Mouse (Mus musculus) embryo, embryonic 9.5 days (tissue): Measurements from ENCODE around the gene Gm21761.
"Not testable (repeated sequence)": the region's sequence is repeated elsewhere in the genome, so short reads cannot be mapped to it uniquely, and the experiment has no call there.

Source experiments
- DNase-seq: peaks from one replicate; pipeline ENCODE4 v3.0.0-alpha.2; 2017; ENCODE audit errors: extremely low spot score

Gm21761 gene

DNA sequence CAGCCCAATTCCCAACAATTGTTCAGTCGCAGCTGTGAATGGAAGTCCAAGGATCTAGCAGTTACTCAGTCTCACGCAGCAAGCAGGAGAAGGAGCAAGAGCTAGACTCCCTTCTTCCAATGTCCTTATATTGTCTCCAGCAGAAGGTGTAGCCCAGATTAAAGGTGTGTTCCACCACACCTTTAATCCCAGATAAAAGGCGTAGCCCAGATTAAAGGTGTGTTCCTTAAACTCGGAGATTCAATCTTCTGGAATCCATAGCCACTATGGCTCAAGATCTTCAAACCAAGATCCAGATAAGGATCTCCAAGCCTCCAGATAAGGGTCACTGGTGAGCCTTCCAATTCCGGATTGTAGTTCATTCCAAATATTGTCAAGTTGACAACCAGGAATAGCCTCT lies at the start of gene Gm21761:
Gene Gm21761 (minus strand): TSS at position 101 of the 400 bp plus-strand sequence.
- not testable (repeated sequence) for DNase-seq

DNA sequence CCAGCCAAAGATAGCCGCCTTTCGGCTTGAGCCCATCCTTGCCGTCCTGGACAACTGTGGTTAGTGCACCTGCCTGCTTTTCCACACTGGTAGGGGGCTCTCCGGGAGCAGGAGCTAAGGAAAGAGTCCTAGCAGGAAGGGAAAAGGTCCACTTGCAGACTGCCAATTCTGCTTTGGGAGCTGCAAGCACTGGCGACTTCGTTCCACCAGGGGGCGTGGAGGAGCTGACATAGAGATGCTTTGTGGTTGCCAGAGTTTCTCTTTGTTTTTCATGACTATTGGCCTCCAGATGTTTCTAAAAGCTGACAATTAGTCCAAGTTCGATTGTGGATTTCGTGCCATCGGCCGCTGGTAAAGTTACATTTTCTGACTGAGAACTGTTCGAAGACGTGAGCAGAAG lies 40.1 kb upstream of the Gm21761 start:
- DNase-seq: not testable (repeated sequence)

DNA sequence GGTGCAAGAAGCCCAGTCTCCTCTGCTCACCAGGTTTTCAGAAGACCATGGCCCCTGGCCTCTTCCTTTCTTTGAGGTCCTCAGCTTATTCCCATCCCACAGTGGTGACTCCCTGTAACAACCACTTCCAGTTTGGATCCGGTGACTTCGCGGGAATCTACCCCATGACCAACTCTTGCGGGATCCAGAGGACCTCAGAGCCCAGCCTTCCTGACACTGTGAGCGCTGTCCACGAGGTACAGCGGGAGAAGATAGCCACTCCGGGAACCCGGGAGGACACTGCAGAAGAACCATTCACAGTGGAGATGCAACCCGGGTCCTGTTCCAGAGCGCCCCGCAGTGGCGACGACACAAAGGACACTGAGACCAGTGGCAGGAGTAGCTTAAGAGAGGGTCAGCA lies 39.1 kb upstream of the Gm21761 start:
- not testable (repeated sequence) for DNase-seq

DNA sequence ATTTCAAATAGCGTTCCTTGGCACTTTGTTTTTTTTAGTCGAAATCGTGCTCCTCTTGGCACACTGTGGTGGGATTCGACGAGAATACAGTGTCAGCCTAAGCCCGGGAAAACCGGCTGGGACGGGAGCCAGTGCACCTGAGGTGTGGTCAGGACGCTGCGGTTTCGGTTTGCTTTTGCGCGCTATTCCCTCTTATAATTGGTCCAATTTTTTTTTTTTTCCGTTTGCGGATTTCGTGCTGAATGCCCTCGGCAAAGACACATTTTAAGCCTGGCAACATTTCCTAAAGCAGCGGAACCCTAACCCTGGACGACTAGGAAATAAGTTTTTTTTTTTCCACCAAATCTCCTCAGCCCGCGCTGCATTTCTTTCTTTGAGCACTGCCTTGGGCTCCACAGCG lies 36.9 kb upstream of the Gm21761 start:
- DNase-seq: peak; percentile 7

DNA sequence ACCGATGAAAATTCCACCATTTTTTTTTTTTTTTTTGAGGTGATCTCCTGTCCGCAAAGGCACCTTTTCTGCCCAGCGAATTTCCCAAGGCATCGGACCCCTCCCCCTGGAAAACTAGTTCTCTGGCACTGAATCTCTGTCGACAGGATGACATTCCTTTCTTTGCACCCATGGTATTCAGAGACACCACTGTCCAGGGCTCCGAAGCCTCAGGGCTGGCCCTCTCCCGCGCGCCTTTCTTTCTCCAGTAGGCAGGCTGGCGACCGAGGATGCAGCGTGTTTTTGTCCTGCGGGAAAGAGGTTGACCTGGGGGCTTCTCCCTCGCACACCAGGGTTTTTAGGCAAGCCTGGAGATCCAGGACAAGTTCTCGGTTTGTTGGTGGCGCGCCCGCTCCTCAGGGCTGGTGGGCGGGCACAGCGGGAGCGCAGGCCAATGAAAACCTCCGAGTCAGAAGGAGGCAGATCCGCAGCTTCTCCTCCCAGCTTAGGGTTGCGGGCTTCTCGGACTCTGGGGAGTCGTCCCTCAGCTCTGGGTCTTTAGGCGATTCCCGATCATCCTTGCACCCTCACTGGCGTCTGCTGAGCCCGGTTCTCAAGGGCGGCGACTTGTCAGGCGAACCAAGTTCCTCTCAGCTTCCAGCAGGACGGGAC lies 36.4 kb upstream of the Gm21761 start:
- not testable (repeated sequence) for DNase-seq

DNA sequence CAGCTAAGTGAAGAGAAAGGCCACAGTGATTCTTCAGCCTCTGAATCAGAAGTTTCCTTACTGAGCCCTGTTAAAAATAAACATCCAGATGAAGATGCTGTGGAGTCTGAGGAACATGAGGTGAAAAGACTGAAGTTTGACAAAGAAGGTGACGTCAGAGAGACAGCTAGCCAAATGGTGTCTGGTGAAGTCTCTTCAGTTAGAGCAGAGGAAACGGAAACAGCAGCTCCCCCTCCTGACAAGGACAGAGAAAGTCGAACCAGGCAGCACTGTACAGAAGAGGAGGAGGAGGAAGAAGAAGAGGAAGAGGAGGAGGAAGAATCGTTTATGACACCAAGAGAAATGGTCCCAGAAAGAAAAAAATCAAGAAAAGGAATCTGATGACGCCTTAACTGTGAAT lies 33.8 kb upstream of the Gm21761 start:
- DNase-seq: not testable (repeated sequence)

DNA sequence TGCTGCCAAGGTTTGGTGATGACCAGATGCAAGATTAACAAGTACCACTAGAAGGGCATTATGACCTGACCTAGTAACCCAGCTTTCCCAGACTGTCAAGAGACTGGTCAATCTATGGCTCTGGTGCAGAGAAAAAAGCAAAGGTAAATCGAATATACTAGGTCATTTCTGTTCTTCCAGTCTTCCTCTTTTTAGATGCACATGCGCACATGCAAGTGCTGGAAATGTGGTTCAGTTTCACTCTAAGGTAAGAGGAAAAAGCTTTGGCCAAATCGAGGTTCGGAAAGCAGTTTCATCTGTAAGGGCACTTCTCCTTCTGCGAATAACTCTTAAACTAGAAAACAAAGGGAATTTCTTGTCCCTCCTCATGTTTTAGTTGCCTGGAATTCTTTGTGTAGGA lies 26.5 kb upstream of the Gm21761 start:
- DNase-seq: not testable (repeated sequence)

DNA sequence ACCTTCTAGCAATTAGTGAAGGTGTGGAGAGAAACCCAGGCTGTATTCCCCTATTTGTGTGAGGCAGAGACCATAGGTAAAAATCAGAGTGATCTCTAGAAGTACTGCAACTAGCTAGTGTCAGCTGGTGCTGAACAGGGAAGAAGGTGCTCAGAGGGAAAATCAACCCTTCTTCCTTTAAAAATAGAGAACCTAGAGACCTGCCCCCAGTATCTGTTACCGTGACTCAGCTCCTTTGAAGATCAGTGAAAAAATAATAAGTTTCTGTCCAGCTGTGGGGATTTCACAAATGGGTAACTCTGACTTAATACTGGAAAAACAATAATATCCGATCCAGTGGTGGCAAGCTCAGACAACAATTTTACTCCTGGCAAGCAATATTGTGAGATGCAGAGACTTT lies 26.0 kb upstream of the Gm21761 start:
- not testable (repeated sequence) for DNase-seq

DNA sequence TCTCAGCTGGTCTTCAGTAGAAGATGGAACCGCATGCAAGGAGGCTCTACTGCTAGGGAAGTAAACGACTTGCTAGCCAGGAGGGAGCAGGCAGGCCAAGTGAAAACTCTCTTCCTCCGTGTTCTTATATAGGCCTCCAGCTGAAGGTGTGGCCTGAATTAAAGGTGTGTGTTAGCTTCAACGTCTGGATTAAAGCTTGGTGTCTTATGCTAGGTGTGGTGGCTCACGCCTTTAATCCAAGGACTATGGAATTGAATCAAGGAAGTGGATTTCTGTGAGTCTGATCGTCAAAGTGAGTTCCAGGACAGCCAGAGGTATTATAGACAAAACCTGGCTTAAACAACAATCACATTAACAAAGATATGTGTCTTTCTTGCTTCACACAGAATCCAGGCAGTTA lies 21.6 kb upstream of the Gm21761 start, which contains the start of gene B020031M17Rik:
Gene B020031M17Rik (minus strand): TSS at position 101 of the 400 bp plus-strand sequence.
- DNase-seq: not testable (repeated sequence)

DNA sequence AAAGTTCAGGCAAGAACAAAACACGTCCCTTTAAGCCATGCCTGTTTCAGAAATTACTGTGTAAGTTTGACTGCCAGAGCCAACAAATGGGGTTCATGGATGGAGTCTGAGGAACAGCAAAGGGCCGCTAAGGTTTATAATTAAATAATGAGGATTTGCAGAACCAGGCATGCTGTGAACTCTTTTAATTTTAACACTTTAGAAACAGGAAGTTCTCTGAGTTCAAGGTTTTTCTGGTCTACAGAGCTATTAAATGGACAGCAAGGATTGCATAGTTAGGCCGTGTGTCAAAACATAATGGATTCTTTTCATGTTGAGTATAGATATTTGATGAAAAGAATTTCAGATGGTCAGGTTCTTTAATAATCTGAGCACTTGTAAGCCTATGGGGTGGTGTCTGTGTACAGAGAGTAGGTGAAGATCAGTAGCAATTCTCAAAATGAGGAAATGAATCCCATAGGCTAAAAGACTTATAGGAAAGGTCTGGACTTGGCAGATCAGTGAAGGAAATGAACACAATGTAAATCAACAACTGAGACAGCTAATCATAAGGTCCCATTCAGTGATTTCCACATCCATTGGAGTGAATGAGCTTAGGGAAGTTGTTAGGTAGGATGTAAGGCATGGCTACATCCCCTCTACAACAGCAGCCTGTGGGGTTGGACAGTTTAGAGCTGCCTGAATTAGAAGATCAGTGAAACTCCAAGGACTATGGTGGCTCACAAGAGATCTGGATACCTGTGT lies 4.3 kb downstream of the Gm21761 start:
- not testable (repeated sequence) for DNase-seq

DNA sequence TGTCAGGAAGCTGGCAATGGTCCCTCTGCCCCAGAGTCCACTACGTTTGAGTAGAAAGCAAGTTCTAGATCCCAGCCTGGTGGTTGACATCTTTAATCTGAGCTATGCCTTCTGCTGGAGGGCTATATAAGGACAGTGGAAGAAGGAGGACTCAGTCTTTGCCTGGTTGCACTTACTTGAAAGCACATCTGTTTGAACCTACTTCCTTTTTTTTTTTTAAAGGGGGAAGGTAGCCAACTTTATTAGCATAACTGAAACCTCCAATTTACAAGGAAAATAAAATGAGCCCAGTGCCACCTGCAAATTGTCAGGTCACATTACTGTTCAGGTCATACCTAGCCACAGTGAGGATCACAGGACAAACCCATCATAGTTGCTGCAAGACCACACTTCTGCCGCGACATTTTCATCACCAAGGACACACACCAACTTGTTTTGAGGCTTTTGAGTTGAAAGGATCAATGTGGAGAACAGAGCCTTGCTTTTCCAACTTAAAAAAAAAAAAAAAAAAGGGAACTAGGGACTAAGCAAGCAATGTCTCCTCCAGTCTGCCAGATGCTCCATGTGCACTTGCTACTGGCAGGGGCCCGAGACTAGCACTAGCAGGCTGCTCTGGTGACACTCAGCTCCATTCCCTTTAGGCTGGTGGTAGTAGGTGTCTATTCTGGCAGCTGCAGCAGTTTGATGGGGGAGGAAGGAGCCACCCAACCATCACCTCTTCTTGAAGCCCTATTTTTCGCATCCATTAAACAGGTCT lies 11.9 kb downstream of the Gm21761 start:
- not testable (repeated sequence) for DNase-seq

DNA sequence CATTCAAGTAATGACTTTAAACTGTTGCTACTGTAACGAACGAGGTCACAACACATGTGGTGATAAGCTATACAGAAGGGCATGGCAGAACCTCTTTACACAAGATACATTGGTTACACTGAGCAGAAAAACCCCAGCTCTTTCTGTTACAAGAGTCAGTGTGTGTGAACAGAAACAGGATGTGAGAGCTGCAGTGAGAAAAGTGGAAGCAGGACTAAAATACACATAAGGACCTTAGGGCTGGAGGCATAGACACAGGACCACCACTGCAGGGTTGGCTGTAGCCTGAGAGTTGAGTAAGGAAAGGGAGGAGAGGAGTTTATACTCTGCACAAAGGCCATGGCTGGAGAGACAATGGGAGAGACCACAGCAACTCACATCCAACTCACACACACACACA lies 12.6 kb downstream of the Gm21761 start:
- DNase-seq: not testable (repeated sequence)

DNA sequence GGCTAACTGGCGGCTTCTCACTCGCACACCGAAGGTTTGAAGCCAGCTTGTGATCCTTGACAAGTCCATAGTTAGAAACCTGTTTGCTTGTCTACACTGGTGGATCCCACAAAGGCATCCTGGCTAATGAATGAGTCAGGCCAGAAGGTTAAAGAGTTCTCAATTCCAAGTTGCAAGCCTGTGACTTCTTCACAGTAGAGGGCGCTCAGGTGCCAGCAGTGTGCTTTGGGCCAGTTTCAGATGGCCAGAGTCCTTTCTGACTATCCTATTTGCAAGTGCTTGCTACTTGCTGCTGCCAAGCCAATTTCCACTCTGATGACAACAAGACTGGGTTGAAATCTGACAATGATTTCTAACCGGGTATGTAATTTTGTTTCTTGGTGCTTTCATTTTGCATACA lies 30.5 kb downstream of the Gm21761 start:
- not testable (repeated sequence) for DNase-seq

DNA sequence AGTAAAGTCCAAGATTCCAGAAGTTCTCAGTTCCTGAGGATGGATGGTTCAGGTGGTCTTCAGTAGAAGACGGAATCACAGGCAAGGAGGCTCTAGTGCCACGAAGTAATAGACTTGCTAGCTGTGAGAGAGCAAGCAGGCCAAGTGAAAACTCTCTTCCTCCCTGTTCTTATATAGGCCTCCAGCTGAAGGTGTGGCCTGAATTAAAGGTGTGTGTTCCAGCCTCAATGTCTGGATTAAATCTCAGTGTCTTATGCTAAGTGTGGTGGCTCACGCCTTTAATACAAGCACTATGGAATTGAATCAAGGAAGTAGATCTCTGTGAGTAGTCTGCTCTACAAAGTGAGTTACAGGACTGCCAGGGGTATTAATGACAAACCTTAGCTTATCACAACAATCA lies 34.4 kb downstream of the Gm21761 start, which contains the start of gene Tcstv1:
Gene Tcstv1 (minus strand): TSS at position 101 of the 400 bp plus-strand sequence.
- not testable (repeated sequence) for DNase-seq

DNA sequence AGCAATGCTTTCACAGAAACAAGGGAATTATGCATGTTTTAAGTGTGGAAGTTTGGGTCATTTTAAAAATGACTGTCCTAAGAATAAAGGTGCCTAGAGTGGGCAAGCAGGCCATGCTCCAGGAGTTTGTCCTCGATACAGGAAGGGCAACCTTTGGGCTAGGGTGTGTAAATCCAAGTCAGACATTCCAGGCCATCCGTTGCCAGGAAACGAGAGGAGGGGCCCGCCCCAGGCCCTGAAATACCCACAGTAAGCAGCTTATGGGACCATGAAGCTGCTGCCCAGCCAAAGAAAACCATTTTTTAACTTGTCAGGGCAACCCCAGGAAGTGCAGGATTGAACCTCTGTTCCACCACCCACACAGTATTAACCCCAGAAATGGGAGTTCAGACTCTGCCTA lies 42.2 kb downstream of the Gm21761 start:
- peak; percentile 20 for DNase-seq

DNA sequence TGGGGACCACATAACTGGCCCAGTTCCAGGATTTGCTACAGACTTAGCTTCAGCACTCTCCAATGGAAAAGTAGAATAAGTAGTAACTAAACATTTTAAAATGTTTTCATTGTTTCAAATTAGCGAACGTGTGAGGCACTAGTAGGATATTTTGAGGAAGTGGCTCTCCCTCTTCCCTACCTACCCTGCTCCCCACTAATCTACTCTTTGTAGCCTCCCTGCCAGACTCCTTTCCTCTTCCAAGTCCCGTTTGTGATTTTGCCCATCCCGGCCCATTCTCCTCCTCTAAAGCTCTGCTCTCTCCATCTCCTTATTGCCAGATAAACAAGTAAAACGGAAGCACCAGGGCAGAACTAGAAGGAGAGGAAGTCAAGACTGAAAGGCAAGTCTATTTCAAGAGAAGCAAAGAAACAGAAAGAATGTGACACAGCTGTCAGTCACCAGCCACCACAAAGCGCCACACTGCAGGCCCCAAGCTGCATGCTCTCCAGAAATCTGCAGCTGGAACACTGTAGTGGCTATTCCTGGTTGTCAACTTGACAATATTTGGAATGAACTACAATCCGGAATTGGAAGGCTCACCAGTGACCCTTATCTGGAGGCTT lies 64.6 kb downstream of the Gm21761 start:
- not testable (repeated sequence) for DNase-seq

DNA sequence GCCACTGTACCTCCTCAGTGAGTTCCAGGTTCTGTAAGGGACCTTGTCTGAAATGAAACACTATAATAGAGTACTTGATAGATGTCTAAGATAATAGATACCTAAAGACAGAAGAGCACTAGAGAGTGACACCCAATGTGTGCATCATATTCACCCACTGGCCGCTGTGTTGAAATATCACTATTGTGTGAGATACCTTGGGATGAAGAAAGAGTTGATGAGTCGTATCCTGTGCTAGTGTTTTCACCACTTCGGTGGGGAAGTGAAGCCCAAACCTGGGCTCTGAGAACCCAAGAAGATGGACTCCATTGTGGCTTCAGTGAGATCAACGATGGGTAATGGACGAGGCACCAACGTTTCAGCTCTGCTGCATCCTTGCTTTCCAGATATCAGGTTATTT lies 66.7 kb downstream of the Gm21761 start:
- DNase-seq: not testable (repeated sequence)
